Mouse (Mus musculus) myocyte (in vitro differentiated cells): ENCODE results near the gene Ramp2. TPM values are rescaled to one million over a fixed set of nuclear protein-coding genes. Genes with fewer than 3 reads are reported as not detected.
A peak's percentile ranks its signal among the peaks of the same experiment; 100 is the strongest.

Source experiments
- H3K27me3 ChIP-seq: one replicate; pipeline ENCODE4 v1.6.1; 2011; ENCODE audit not compliant: control insufficient read depth, insufficient read depth, insufficient read length
- H3K36me3 ChIP-seq: one replicate; pipeline ENCODE4 v1.6.1; 2011; ENCODE audit not compliant: control insufficient read depth, insufficient read depth
- H3K4me2 ChIP-seq: one replicate; pipeline ENCODE4 v1.6.1; 2011; ENCODE audit warnings: low read depth, control low read depth
- H3K4me3 ChIP-seq: one replicate; pipeline ENCODE4 v1.5.1; 2011; ENCODE audit warnings: mild to moderate bottlenecking, control low read depth, moderate library complexity
- H3K79me2 ChIP-seq: one replicate; pipeline ENCODE4 v1.6.1; 2011; ENCODE audit not compliant: control insufficient read depth, insufficient read depth
- H3ac ChIP-seq: one replicate; pipeline ENCODE4 v1.6.1; 2011; ENCODE audit not compliant: control insufficient read depth, insufficient read length
- CEBPB ChIP-seq: IDR thresholded peaks from 2 replicates; pipeline ENCODE4 v1.6.1; 2011; ENCODE audit warnings: mild to moderate bottlenecking, moderate library complexity; ENCODE audit not compliant: poor library complexity, insufficient read depth, severe bottlenecking
- E2F4 ChIP-seq: IDR thresholded peaks from one replicate; pipeline ENCODE4 v1.6.1; 2011; ENCODE audit warnings: mild to moderate bottlenecking, control low read depth, moderate library complexity; ENCODE audit not compliant: insufficient read depth
- MAX ChIP-seq: IDR thresholded peaks from one replicate; pipeline ENCODE4 v1.6.1; 2011; ENCODE audit warnings: low read depth, mild to moderate bottlenecking, control low read depth
- MYOD1 ChIP-seq, 3 experiments: IDR thresholded peaks; one replicate each; pipeline ENCODE4 v1.6.1; 2011; ENCODE audit warnings: control low read depth in 2 of 3, low read depth in 2 of 3, mild to moderate bottlenecking in 2 of 3, moderate library complexity in 1 of 3; ENCODE audit not compliant: insufficient read length in 2 of 3, control insufficient read depth in 1 of 3
- MYOG ChIP-seq, 3 experiments: IDR thresholded peaks; one replicate each; pipeline ENCODE4 v1.6.1; 2011; ENCODE audit warnings: control low read depth in 2 of 3, low read depth in 2 of 3, mild to moderate bottlenecking in 2 of 3; ENCODE audit not compliant: insufficient read length in 2 of 3, control insufficient read depth in 1 of 3, insufficient read depth in 1 of 3
- POLR2A ChIP-seq: IDR thresholded peaks from one replicate; pipeline ENCODE4 v1.6.1; 2011; ENCODE audit warnings: low read depth, mild to moderate bottlenecking, control low read depth, moderate library complexity; ENCODE audit not compliant: insufficient read length
- POLR2AphosphoS2 ChIP-seq: IDR thresholded peaks from one replicate; pipeline ENCODE4 v1.6.1; 2011; ENCODE audit warnings: low read depth, control low read depth; ENCODE audit not compliant: insufficient read length
- REST ChIP-seq: IDR thresholded peaks from one replicate; pipeline ENCODE4 v1.6.1; 2011; ENCODE audit warnings: mild to moderate bottlenecking, control low read depth, moderate library complexity; ENCODE audit not compliant: insufficient read depth, insufficient read length
- SRF ChIP-seq: IDR thresholded peaks from one replicate; pipeline ENCODE4 v1.6.1; 2011; ENCODE audit warnings: low read depth; ENCODE audit not compliant: control insufficient read depth, insufficient read length
- TCF12 ChIP-seq: IDR thresholded peaks from one replicate; pipeline ENCODE4 v1.6.1; 2011; ENCODE audit warnings: mild to moderate bottlenecking, control low read depth; ENCODE audit not compliant: poor library complexity, insufficient read depth, severe bottlenecking
- TCF3 ChIP-seq: IDR thresholded peaks from one replicate; pipeline ENCODE4 v1.6.1; 2011; ENCODE audit warnings: low read depth, control low read depth; ENCODE audit not compliant: insufficient read length
- USF1 ChIP-seq: IDR thresholded peaks from one replicate; pipeline ENCODE4 v1.6.1; 2011; ENCODE audit warnings: low read depth, mild to moderate bottlenecking, control low read depth, moderate library complexity
- polyA plus RNA-seq: library from polyadenylated mRNA; unstranded; fragments of >200 nt; fragmentation: generic; extraction: Trizol; gene quantifications from one replicate; pipeline ENCODE4 v1.2.1, GENCODE M21; 2012; ENCODE audit warnings: missing spikeins

Ramp2 gene
- polyA plus RNA-seq, 1 experiment, result 2.5 TPM

DNA sequence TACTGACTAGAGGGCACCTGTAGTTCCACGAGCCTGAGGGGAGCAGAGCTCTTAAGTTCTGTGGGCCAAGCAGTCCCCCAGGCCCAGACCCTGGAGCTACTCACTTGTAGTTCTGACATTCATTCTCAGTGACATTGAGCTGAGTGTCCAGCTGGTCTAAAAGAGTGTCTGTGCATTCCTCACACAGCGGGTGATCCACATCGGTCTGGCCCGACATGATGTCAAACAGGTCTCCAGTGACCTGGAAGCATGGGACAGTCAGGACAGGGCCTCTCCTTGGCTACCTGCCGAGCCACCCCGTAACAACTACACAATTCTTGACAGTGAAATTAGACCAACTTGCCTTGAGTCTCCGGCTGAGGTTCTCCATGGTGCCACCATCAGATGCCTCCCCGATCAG lies 49.4 kb downstream of the Ramp2 start:
- H3K79me2 ChIP-seq, result peaks cover 28% of the 10 kb centered on the region
- H3ac ChIP-seq, result no peak overlapping the region
- TF ChIP-seq USF1, result no peak
- H3K27me3 ChIP-seq, result no peaks in the 10 kb centered on the region
- H3K4me2 ChIP-seq, result no peak overlapping the region
- H3K36me3 ChIP-seq, result peaks cover 52% of the 10 kb centered on the region
- H3K4me3 ChIP-seq, result no peak overlapping the region

DNA sequence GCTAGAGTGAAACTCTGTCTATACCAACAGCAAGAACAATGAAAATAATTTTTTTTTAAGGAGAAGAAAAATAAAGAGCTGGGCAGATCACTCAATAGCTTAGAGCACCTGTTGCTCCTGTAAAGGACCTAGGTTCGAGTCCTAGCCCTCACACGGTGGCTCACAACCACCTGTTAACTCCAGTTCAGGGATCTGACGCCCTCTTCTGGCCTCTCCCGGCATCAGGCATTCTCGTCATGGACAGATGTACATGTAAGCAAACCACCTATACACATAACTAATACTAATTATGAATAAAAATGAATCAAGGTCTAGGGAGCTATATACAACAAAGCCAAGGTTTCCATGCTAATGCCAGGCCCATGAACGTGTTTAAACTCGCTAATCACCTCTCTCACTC lies 55.1 kb downstream of the Ramp2 start:
- Histone ChIP-seq H3K4me3 (peak overlapping the region; percentile 97), H3K27me3 (no peaks in the 10 kb centered on the region), H3ac (no peak overlapping the region), H3K4me2 (peak overlapping the region; percentile 99), H3K36me3 (peaks cover 16% of the 10 kb centered on the region), H3K79me2 (peaks cover 46% of the 10 kb centered on the region)
- peak in 2 of 3 experiments; percentile 7 to 20 for TF ChIP-seq MYOD1 (IDR thresholded peaks at IDR 0.05; ENCODE audit: control insufficient read depth in 1 of 3, insufficient read length in 2 of 3, low read depth in 2 of 3)
- TF ChIP-seq TCF3, result no peak
- no peak for TF ChIP-seq POLR2AphosphoS2
- no peak for TF ChIP-seq TCF12

DNA sequence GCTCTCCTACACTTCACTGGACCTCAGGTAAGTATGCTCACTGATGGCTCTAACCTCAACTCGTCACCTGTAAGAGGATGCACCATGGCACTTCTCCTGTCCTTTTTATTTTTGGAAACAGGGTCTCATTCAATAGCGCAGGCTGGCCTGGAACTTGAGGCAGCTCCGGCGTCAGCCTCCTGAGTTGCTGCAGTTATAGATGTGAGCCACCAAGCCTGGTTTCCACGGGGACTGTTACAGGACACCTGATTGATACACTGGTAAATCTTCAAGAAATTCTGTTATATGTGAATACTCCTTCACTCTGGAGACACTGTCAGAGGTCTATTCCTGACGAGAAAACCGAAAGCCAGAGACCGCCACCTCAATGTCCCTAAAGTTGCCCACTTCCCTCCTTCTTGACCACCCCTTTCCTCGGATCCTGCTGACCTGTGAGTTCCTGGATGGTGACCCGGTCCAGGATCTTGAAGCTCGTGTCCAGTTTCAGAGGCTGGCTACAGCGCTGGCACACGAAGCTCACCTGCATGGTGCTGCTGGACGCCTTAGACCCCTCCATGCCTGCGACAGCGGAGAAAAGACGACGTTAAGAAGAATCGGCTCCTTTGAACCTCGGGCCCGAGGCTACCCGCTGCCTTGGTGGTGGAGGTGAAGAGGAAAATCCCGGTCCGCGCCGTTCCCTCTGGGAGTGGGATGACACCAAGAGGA lies 55.6 kb downstream of the Ramp2 start:
- Histone ChIP-seq H3K4me3 (peak overlapping the region; percentile 97), H3K79me2 (peaks cover 46% of the 10 kb centered on the region), H3K4me2 (peak overlapping the region; percentile 99), H3K27me3 (no peaks in the 10 kb centered on the region), H3K36me3 (peaks cover 14% of the 10 kb centered on the region), H3ac (peak overlapping the region; percentile 44)
- TF ChIP-seq POLR2A (no peak), POLR2AphosphoS2 (no peak), REST (no peak), TCF12 (no peak), USF1 (no peak), CEBPB (no peak), TCF3 (no peak), MAX (no peak), E2F4 (no peak), MYOD1 (IDR thresholded peaks at IDR 0.05; ENCODE audit: control insufficient read depth in 1 of 3, insufficient read length in 2 of 3, low read depth in 2 of 3) (no peak), MYOG (IDR thresholded peaks at IDR 0.05; ENCODE audit: control insufficient read depth in 1 of 3, insufficient read depth in 1 of 3, insufficient read length in 2 of 3, low read depth in 2 of 3) (no peak), SRF (no peak)

DNA sequence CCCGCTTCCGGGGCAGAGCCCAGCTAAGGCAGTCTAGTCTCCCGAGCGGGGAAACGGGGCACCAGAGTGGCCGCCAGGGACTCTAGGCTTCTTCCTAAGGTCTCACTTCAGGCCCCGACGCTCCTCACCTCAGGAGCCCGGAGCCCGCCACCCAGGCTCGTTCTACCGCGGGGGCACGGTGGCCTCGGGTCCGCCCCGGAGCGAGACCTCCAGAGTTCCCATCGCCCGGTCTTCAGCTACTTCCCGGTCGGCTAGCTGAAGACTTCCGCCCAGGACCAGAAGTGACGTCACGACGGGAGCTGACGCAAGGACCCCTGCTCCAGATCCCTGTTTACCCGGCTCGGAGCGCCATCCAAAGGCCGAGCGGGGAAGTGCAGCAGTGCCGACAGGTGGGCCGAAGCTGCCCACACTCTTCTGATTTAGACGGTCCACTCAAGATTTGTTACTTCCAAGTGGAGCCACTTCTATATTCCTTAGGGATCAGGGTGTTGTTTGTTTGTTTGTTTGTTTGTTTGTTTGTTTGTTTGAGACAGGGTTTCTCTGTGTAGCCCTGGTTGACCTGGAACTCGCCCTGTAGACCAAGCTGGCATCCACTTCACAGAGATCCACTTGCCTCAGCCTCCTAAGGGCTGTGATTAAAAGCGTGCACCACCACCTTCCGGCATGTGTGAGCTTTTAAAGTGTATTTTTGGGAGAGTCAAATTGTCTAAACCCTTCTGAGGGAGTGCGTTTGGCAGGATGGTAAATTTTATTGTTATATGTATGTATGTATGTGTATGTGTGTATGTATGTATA lies 56.4 kb downstream of the Ramp2 start, which contains the start of gene Becn1:
TSS of gene Becn1 (minus strand) at position 283 of the 795 bp plus-strand sequence.
- Histone ChIP-seq H3K79me2 (peaks cover 46% of the 10 kb centered on the region), H3K36me3 (peaks cover 13% of the 10 kb centered on the region), H3K4me3 (peak within 1 kb of the TSS; percentile 97), H3K4me2 (peak within 1 kb of the TSS; percentile 99), H3K27me3 (no peaks in the 10 kb centered on the region), H3ac (peak within 1 kb of the TSS; percentile 44)
- TF ChIP-seq MAX, result no peak
- TF ChIP-seq POLR2AphosphoS2, result peak; percentile 77
- TF ChIP-seq REST, result no peak
- peak in 2 of 3 experiments; percentile 65 to 82 for TF ChIP-seq MYOD1 (IDR thresholded peaks at IDR 0.05; ENCODE audit: control insufficient read depth in 1 of 3, insufficient read length in 2 of 3, low read depth in 2 of 3)
- no peak for TF ChIP-seq TCF12
- TF ChIP-seq MYOG (IDR thresholded peaks at IDR 0.05; ENCODE audit: control insufficient read depth in 1 of 3, insufficient read depth in 1 of 3, insufficient read length in 2 of 3, low read depth in 2 of 3), result peak in 2 of 3 experiments; percentile 33 to 67
- TF ChIP-seq TCF3, result no peak
- no peak for TF ChIP-seq E2F4
- TF ChIP-seq CEBPB, result peak; percentile 68
- no peak for TF ChIP-seq SRF
- TF ChIP-seq USF1, result no peak
- peak; percentile 73 for TF ChIP-seq POLR2A

DNA sequence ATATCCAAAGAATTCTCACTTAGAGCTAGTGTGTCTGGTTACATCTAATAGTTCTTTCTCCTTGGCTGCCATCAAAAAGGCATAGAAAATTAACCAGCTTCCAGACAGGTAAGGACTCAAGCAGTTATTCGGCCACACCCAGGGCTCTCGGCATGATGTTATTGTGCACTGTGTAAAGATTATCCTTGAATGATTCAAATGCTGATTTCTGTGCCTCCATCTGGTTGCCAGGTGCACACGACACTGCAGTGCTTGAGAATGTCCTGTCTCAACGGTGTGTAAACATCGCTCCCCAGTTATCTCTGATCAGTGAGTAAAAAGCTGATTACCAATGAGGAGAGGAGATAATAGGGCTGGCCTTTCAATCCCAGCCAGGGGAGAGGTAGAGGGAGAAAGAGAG lies 61.9 kb downstream of the Ramp2 start:
- H3ac ChIP-seq, result no peak overlapping the region
- H3K79me2 ChIP-seq, result no peaks in the 10 kb centered on the region
- TF ChIP-seq E2F4 (no peak), SRF (no peak), USF1 (no peak), POLR2A (no peak), MYOD1 (IDR thresholded peaks at IDR 0.05; ENCODE audit: control insufficient read depth in 1 of 3, insufficient read length in 2 of 3, low read depth in 2 of 3) (no peak), POLR2AphosphoS2 (no peak), MAX (no peak)
- peaks cover 6% of the 10 kb centered on the region for H3K27me3 ChIP-seq
- H3K36me3 ChIP-seq, result no peaks in the 10 kb centered on the region
- H3K4me2 ChIP-seq, result no peak overlapping the region
- no peak overlapping the region for H3K4me3 ChIP-seq

Other genes starting within 250 kb of the Ramp2 start
- gene Atp6v0a1, start 236.6 kb upstream of the Ramp2 start, polyA plus RNA-seq, result 45.0 TPM
- gene Naglu, start 176.0 kb upstream of the Ramp2 start, polyA plus RNA-seq, result 19.8 TPM
- 0.49 TPM for gene Hsd17b1, start 167.6 kb upstream of the Ramp2 start, polyA plus RNA-seq
- 39.7 TPM for gene Coasy, start 163.5 kb upstream of the Ramp2 start, polyA plus RNA-seq
- gene Mlx, start 158.8 kb upstream of the Ramp2 start, polyA plus RNA-seq, result 29.3 TPM
- 7.1 TPM for gene Psmc3ip, start 150.6 kb upstream of the Ramp2 start, polyA plus RNA-seq
- 41.2 TPM for gene Retreg3, start 126.1 kb upstream of the Ramp2 start, polyA plus RNA-seq
- gene Tubg1, start 126.1 kb upstream of the Ramp2 start, polyA plus RNA-seq, result 87.5 TPM
- gene Tubg2, start 90.1 kb upstream of the Ramp2 start, polyA plus RNA-seq, result 0.18 TPM
- gene Cntnap1, start 75.5 kb upstream of the Ramp2 start, polyA plus RNA-seq, result 1.3 TPM
- gene Plekhh3, start 74.7 kb upstream of the Ramp2 start, polyA plus RNA-seq, result 53.6 TPM
- gene Ccr10, start 70.6 kb upstream of the Ramp2 start, polyA plus RNA-seq, result 0.56 TPM
- gene Ezh1, start 19.6 kb upstream of the Ramp2 start, polyA plus RNA-seq, result 13.7 TPM
- gene Vps25, start 7.7 kb downstream of the Ramp2 start, polyA plus RNA-seq, result 141 TPM
- 0.19 TPM for gene Wnk4, start 14.5 kb downstream of the Ramp2 start, polyA plus RNA-seq
- gene Cntd1, start 33.0 kb downstream of the Ramp2 start, polyA plus RNA-seq, result 0.07 TPM
- 155 TPM for gene Coa3, start 33.1 kb downstream of the Ramp2 start, polyA plus RNA-seq
- gene Becn1, start 56.3 kb downstream of the Ramp2 start, polyA plus RNA-seq, result 134 TPM
- 89.0 TPM for gene Psme3, start 70.2 kb downstream of the Ramp2 start, polyA plus RNA-seq
- 1.2 TPM for gene Aoc2, start 79.0 kb downstream of the Ramp2 start, polyA plus RNA-seq
- gene Aoc3, start 84.6 kb downstream of the Ramp2 start, polyA plus RNA-seq, result 0.02 TPM
- not detected for gene G6pc, start 121.5 kb downstream of the Ramp2 start, polyA plus RNA-seq
- 31.2 TPM for gene Aarsd1, start 171.6 kb downstream of the Ramp2 start, polyA plus RNA-seq
- 3.8 TPM for gene Gm27029, start 178.8 kb downstream of the Ramp2 start, polyA plus RNA-seq
- 13.6 TPM for gene Rundc1, start 179.1 kb downstream of the Ramp2 start, polyA plus RNA-seq
- gene Ptges3l, start 179.3 kb downstream of the Ramp2 start, polyA plus RNA-seq, result 58.8 TPM
- gene Rpl27, start 196.3 kb downstream of the Ramp2 start, polyA plus RNA-seq, result 2,022 TPM
- gene Ifi35, start 202.4 kb downstream of the Ramp2 start, polyA plus RNA-seq, result 24.8 TPM
- 20.9 TPM for gene Rnd2, start 219.0 kb downstream of the Ramp2 start, polyA plus RNA-seq
- 283 TPM for gene Vat1, start 220.2 kb downstream of the Ramp2 start, polyA plus RNA-seq